Mouse (Mus musculus) midbrain, embryonic 15.5 days (tissue): ENCODE data around the gene Gm17324. TPM values are rescaled to one million over a fixed set of nuclear protein-coding genes. Genes with fewer than 3 reads are reported as not detected.
"Not testable (repeated sequence)": the region's sequence is repeated elsewhere in the genome, so short reads cannot be mapped to it uniquely, and the experiment has no call there.

Source experiments
- ATAC-seq: fragments of 200-750 bp; cut with Nextera tagmentation; replicated peaks from 2 replicates; pipeline ENCODE4 v1.8.0; 2017; ENCODE audit warnings: moderate TSS enrichment
- H3K27ac ChIP-seq: fragments of 300-500 bp; sonication (generic); 2 replicates; pipeline ENCODE4 v1.5.1; 2015; ENCODE audit warnings: mild to moderate bottlenecking, inconsistent platforms
- H3K27me3 ChIP-seq: fragments of 300-500 bp; sonication (generic); replicated peaks from 2 replicates; pipeline ENCODE4 v1.6.1; 2015; ENCODE audit warnings: inconsistent platforms
- H3K36me3 ChIP-seq: fragments of 300-500 bp; sonication (generic); replicated peaks from 2 replicates; pipeline ENCODE4 v1.6.1; 2015; ENCODE audit warnings: inconsistent platforms
- H3K4me1 ChIP-seq: fragments of 300-500 bp; sonication (generic); 2 replicates; pipeline ENCODE4 v1.6.1; 2015; ENCODE audit warnings: inconsistent platforms
- H3K4me2 ChIP-seq: fragments of 300-500 bp; sonication (generic); 2 replicates; pipeline ENCODE4 v1.6.1; 2015; ENCODE audit warnings: inconsistent platforms, mild to moderate bottlenecking, moderate library complexity
- H3K4me3 ChIP-seq: fragments of 300-500 bp; sonication (generic); 2 replicates; pipeline ENCODE4 v1.5.1; 2015; ENCODE audit warnings: mild to moderate bottlenecking, inconsistent platforms
- H3K9ac ChIP-seq: fragments of 300-500 bp; sonication (generic); 2 replicates; pipeline ENCODE4 v1.6.1; 2015; ENCODE audit warnings: mild to moderate bottlenecking, inconsistent platforms
- H3K9me3 ChIP-seq: fragments of 300-500 bp; sonication (generic); 2 replicates; pipeline ENCODE4 v1.6.1; 2016; ENCODE audit warnings: inconsistent platforms
- WGBS: fragments of 180-500 bp; shearing (Covaris S2); methylation state at CpG from one replicate; pipeline ENCODE4 v1.1.7; 2015; ENCODE audit warnings: mixed read lengths; 5-methylcytosine and 5-hydroxymethylcytosine counted together
- polyA plus RNA-seq: library from polyadenylated mRNA; unstranded; fragments of >200 nt; fragmentation: Nextera tagmentation; extraction: Ambion mirVana; gene quantifications from 2 replicates; pipeline ENCODE4 v1.2.1, GENCODE M21; 2015

Gm17324 gene
- polyA plus RNA-seq: 2.2 and 2.4 TPM in 2 replicates

- Histone ChIP-seq H3K9ac (peak within 1 kb of the TSS; percentile 84), H3K4me3 (peak within 1 kb of the TSS; percentile 84), H3K27me3 (peaks cover 31% of the 10 kb centered on the region), H3K36me3 (peaks cover 14% of the 10 kb centered on the region), H3K27ac (peak within 1 kb of the TSS; percentile 94), H3K4me1 (peaks cover 14% of the 10 kb centered on the region), H3K9me3 (no peaks in the 10 kb centered on the region), H3K4me2 (peak within 1 kb of the TSS; percentile 63)
- under 1% methylated on average over 90 of the region's 96 CpGs for WGBS
- peak; percentile 95 for ATAC-seq
These were observed at the start of gene Gm17324, which contains the start of gene Mto1 for GRCm38 (mm10) chr9:78447973-78448873. Gm17324 (minus strand) TSS chr9:78448786. Mto1 (plus strand) TSS chr9:78448208.

- Histone ChIP-seq H3K4me1 (no peaks in the 10 kb centered on the region), H3K9ac (no peak overlapping the region), H3K36me3 (no peaks in the 10 kb centered on the region), H3K27me3 (no peaks in the 10 kb centered on the region), H3K9me3 (no peaks in the 10 kb centered on the region), H3K4me2 (no peak overlapping the region), H3K27ac (no peak overlapping the region), H3K4me3 (no peak overlapping the region)
- WGBS: 80% methylated on average over 7 of the region's 7 CpGs
- ATAC-seq: no peak
These were observed 44.6 kb upstream of the Gm17324 start for GRCm38 (mm10) chr9:78493171-78493570.

GRCm38 (mm10) chr9:78492254-78492653 lies 43.7 kb upstream of the Gm17324 start:
- H3K27ac ChIP-seq: no peak overlapping the region
- no peaks in the 10 kb centered on the region for H3K36me3 ChIP-seq
- no peak overlapping the region for H3K4me3 ChIP-seq
- no peaks in the 10 kb centered on the region for H3K27me3 ChIP-seq
- no peak for ATAC-seq
- H3K9ac ChIP-seq: no peak overlapping the region
- H3K4me1 ChIP-seq: no peaks in the 10 kb centered on the region
- H3K4me2 ChIP-seq: no peak overlapping the region
- WGBS: 91% methylated on average over 3 of the region's 3 CpGs
- H3K9me3 ChIP-seq: no peaks in the 10 kb centered on the region

GRCm38 (mm10) chr9:78491169-78491568 lies 42.6 kb upstream of the Gm17324 start:
- ATAC-seq: no peak
- Histone ChIP-seq H3K27ac (no peak overlapping the region), H3K36me3 (no peaks in the 10 kb centered on the region), H3K4me1 (no peaks in the 10 kb centered on the region), H3K9ac (no peak overlapping the region), H3K4me2 (no peak overlapping the region), H3K4me3 (no peak overlapping the region), H3K9me3 (no peaks in the 10 kb centered on the region), H3K27me3 (no peaks in the 10 kb centered on the region)
- WGBS: 82% methylated on average over 3 of the region's 3 CpGs

- H3K27me3 ChIP-seq: no peaks in the 10 kb centered on the region
- no peaks in the 10 kb centered on the region for H3K4me1 ChIP-seq
- no peaks in the 10 kb centered on the region for H3K36me3 ChIP-seq
- under 1% methylated on average over 14 of the region's 20 CpGs for WGBS
- H3K4me3 ChIP-seq: peak within 1 kb of the TSS; percentile 38
- peak within 1 kb of the TSS; percentile 40; the same call in 1 of the 2 replicates for H3K27ac ChIP-seq
- peak within 1 kb of the TSS; percentile 62 for H3K4me2 ChIP-seq
- ATAC-seq: peak; percentile 75
- H3K9me3 ChIP-seq: no peaks in the 10 kb centered on the region
- peak within 1 kb of the TSS; percentile 46 for H3K9ac ChIP-seq
These were observed 40.4 kb upstream of the Gm17324 start, which contains the start of gene Eef1a1 for GRCm38 (mm10) chr9:78488890-78489420. Eef1a1 (minus strand) TSS chr9:78489151.

- H3K4me2 ChIP-seq, H3K9me3 ChIP-seq, H3K27me3 ChIP-seq, H3K9ac ChIP-seq, ATAC-seq, H3K4me1 ChIP-seq, H3K36me3 ChIP-seq, H3K27ac ChIP-seq, H3K4me3 ChIP-seq: not testable (repeated sequence)
- 94% methylated on average over 5 of the region's 5 CpGs for WGBS
These were observed 39.4 kb upstream of the Gm17324 start for GRCm38 (mm10) chr9:78488021-78488420.

- Histone ChIP-seq H3K9me3 (no peaks in the 10 kb centered on the region), H3K9ac (no peak overlapping the region), H3K4me3 (no peak overlapping the region), H3K27ac (no peak overlapping the region), H3K27me3 (no peaks in the 10 kb centered on the region), H3K36me3 (no peaks in the 10 kb centered on the region; the same call in 1 of the 2 replicates), H3K4me1 (peaks cover 15% of the 10 kb centered on the region), H3K4me2 (no peak overlapping the region)
- 78% methylated on average over 3 of the region's 3 CpGs for WGBS
- ATAC-seq: no peak
These were observed 36.1 kb upstream of the Gm17324 start for GRCm38 (mm10) chr9:78484660-78485059.

GRCm38 (mm10) chr9:78482386-78482785 lies 33.8 kb upstream of the Gm17324 start:
- peak overlapping the region; percentile 99 for H3K27ac ChIP-seq
- peak overlapping the region; percentile 55 for H3K4me2 ChIP-seq
- ATAC-seq: no peak
- H3K27me3 ChIP-seq: no peaks in the 10 kb centered on the region
- WGBS: 11% methylated on average over 3 of the region's 3 CpGs
- peaks cover 8% of the 10 kb centered on the region; the same call in 1 of the 2 replicates for H3K36me3 ChIP-seq
- H3K9ac ChIP-seq: peak overlapping the region; percentile 75
- peak overlapping the region; percentile 87 for H3K4me3 ChIP-seq
- H3K4me1 ChIP-seq: peaks cover 34% of the 10 kb centered on the region
- no peaks in the 10 kb centered on the region for H3K9me3 ChIP-seq

- Histone ChIP-seq H3K9ac (peak overlapping the region; percentile 86), H3K4me3 (peak overlapping the region; percentile 87), H3K36me3 (peaks cover 15% of the 10 kb centered on the region; the same call in 1 of the 2 replicates), H3K4me1 (peaks cover 41% of the 10 kb centered on the region), H3K9me3 (no peaks in the 10 kb centered on the region), H3K27ac (peak overlapping the region; percentile 99), H3K27me3 (no peaks in the 10 kb centered on the region), H3K4me2 (peak overlapping the region; percentile 66)
- under 1% methylated on average over 68 of the region's 77 CpGs for WGBS
- ATAC-seq: peak; percentile 99
These were observed 33.1 kb upstream of the Gm17324 start for GRCm38 (mm10) chr9:78481423-78482331.

GRCm38 (mm10) chr9:78480706-78481358 lies 32.2 kb upstream of the Gm17324 start:
- peak; percentile 31 for ATAC-seq
- H3K27ac ChIP-seq: peak overlapping the region; percentile 92
- peak overlapping the region; percentile 86 for H3K9ac ChIP-seq
- no peaks in the 10 kb centered on the region for H3K27me3 ChIP-seq
- H3K36me3 ChIP-seq: peaks cover 19% of the 10 kb centered on the region
- peaks cover 43% of the 10 kb centered on the region for H3K4me1 ChIP-seq
- peak overlapping the region; percentile 66 for H3K4me2 ChIP-seq
- H3K4me3 ChIP-seq: peak overlapping the region; percentile 87
- WGBS: under 1% methylated on average over 46 of the region's 46 CpGs
- H3K9me3 ChIP-seq: no peaks in the 10 kb centered on the region

- Histone ChIP-seq H3K36me3 (peaks cover 19% of the 10 kb centered on the region), H3K4me3 (peak overlapping the region; percentile 87), H3K4me2 (peak overlapping the region; percentile 66), H3K4me1 (peaks cover 43% of the 10 kb centered on the region), H3K27ac (peak overlapping the region; percentile 92), H3K9ac (peak overlapping the region; percentile 86)
- not testable (repeated sequence) for H3K9me3 ChIP-seq, H3K27me3 ChIP-seq, ATAC-seq
- under 1% methylated on average over 13 of the region's 13 CpGs for WGBS
These were observed 31.6 kb upstream of the Gm17324 start for GRCm38 (mm10) chr9:78480227-78480626.
